In the genomic region with DNA sequence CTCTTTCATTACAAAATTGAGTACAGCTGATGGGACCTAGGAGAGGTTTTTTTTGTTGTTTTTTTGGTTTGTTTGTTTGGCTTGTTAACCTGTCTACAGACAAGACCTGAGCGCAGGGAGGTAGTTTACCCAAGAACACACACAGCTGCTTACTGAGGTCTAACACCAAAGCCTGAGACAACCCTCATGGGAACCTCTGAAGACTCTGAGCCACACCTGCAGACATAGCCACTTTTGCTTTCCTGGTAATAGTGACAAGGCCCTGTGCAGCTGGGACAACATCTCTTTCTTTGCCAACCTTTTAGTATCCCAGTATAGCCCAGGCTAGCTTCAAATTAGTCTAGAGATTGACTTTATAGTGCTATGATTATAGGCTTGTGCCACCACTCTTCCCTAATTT, we compare ENCODE assay signal across 15 mouse cellular contexts. TPM values are rescaled to one million over a fixed set of nuclear protein-coding genes. Genes with fewer than 3 reads are reported as not detected.
"Had no signal": no experiment of that assay in that cellular context is flagged by ENCODE, and none has a peak within 500 bp of the region (broad histone marks: within the 10 kb centered on the region; RNA-seq: fewer than 3 reads in every experiment).

No protein-coding gene starts in this region.

- H3K4me1 ChIP-seq: midbrain, embryonic 10.5 days; neural tube, embryonic 15.5 days had no signal

- H3K27ac ChIP-seq: limb, embryonic 13.5 days; liver, embryonic 14.5 days; midbrain, embryonic 10.5 days; neural tube, embryonic 15.5 days had no signal

- H3K4me3 ChIP-seq: limb, embryonic 13.5 days; midbrain, embryonic 10.5 days; myocyte; neural tube, embryonic 15.5 days had no signal

- H3K9me3 ChIP-seq: limb, embryonic 13.5 days; midbrain, embryonic 10.5 days; neural tube, embryonic 15.5 days had no signal

- H3K4me2 ChIP-seq: neural tube, embryonic 15.5 days had no signal

- H3K9ac ChIP-seq: limb, embryonic 13.5 days; liver, embryonic 14.5 days; neural tube, embryonic 15.5 days had no signal

- DNase-seq: kidney, adult 11 months; kidney, adult 9 months; layer of hippocampus, adult 9-11 months; left cerebral cortex, postnatal 4 days; lung, adult 18-20 months; lung, postnatal 10 days; midbrain, embryonic 14.5 days; right cerebral cortex, adult 18-20 months; right cerebral cortex, postnatal 25 days had no signal

- H3K27me3 ChIP-seq: limb, embryonic 13.5 days; neural tube, embryonic 15.5 days had no signal

RNA-seq across cellular contexts. Expression of gene Il34, which starts 0.4 kb away (rescaled TPM):
- polyA plus RNA-seq: liver, embryonic 14.5 days; neural tube, embryonic 11.5 days had no signal
